Mouse (Mus musculus) liver, embryonic 11.5 days (tissue): ENCODE measurements around the gene Castor1. TPM values are rescaled to one million over a fixed set of nuclear protein-coding genes. Genes with fewer than 3 reads are reported as not detected.

ENCODE experiments used
- ATAC-seq: fragments of 200-750 bp; cut with Nextera tagmentation; replicated peaks from 2 replicates; pipeline ENCODE4 v1.8.0; 2017; ENCODE audit warnings: moderate number of reproducible peaks, mild to moderate bottlenecking, moderate TSS enrichment, moderate library complexity; ENCODE audit not compliant: low FRiP score
- DNase-seq: peaks from one replicate; pipeline ENCODE4 v3.0.0-alpha.2; 2017; ENCODE audit warnings: low spot score
- H3K27ac ChIP-seq: fragments of 300-500 bp; sonication (generic); 2 replicates; pipeline ENCODE4 v1.5.1; 2014; ENCODE audit warnings: mild to moderate bottlenecking, low read depth, low read length, control low read depth
- H3K27me3 ChIP-seq: fragments of 300-500 bp; sonication (generic); replicated peaks from 2 replicates; pipeline ENCODE4 v1.6.1; 2014; ENCODE audit warnings: low read length, mixed read lengths; ENCODE audit not compliant: control insufficient read depth, insufficient read depth
- H3K36me3 ChIP-seq: fragments of 300-500 bp; sonication (generic); 2 replicates; pipeline ENCODE4 v1.6.1; 2014; ENCODE audit warnings: mild to moderate bottlenecking, low read length, moderate library complexity, mixed read lengths; ENCODE audit not compliant: control insufficient read depth, insufficient read depth
- H3K4me1 ChIP-seq: fragments of 300-500 bp; sonication (generic); replicated peaks from 2 replicates; pipeline ENCODE4 v1.6.1; 2014; ENCODE audit warnings: low read length, mixed read lengths; ENCODE audit not compliant: control insufficient read depth, insufficient read depth
- H3K4me2 ChIP-seq: fragments of 300-500 bp; sonication (generic); 2 replicates; pipeline ENCODE4 v1.6.1; 2014; ENCODE audit warnings: mild to moderate bottlenecking, control low read depth, moderate library complexity
- H3K4me3 ChIP-seq: fragments of 300-500 bp; sonication (generic); 2 replicates; pipeline ENCODE4 v1.5.1; 2014; ENCODE audit warnings: low read depth, low read length, control low read depth
- H3K9ac ChIP-seq: fragments of 300-500 bp; sonication (generic); 2 replicates; pipeline ENCODE4 v1.6.1; 2014; ENCODE audit warnings: low read depth, low read length, control low read depth
- H3K9me3 ChIP-seq: fragments of 300-500 bp; sonication (generic); 2 replicates; pipeline ENCODE4 v1.6.1; 2016; ENCODE audit warnings: low read length, inconsistent platforms, mixed read lengths; ENCODE audit not compliant: control insufficient read depth
- whole genome bisulfite sequencing: fragments of 180-500 bp; shearing (Covaris S2); extraction: QIAGEN DNeasy Blood & Tissue Kit; methylation state at CpG from one replicate; pipeline ENCODE4 v1.1.7; 2014; 5-methylcytosine and 5-hydroxymethylcytosine counted together
- polyA plus RNA-seq: library from polyadenylated mRNA; unstranded; fragments of >200 nt; fragmentation: Nextera tagmentation; extraction: Ambion mirVana; gene quantifications from 2 replicates; pipeline ENCODE4 v1.2.1, GENCODE M21; 2014

Gene Castor1
- polyA plus RNA-seq, 1 experiment from 2014 or later = 2.0 TPM

GRCm38 (mm10) chr11:4187318-4187700 lies 30.7 kb upstream of the Castor1 start:
- H3K4me2 ChIP-seq = peak overlapping the region; percentile 96
- H3K4me3 ChIP-seq = peak overlapping the region; percentile 91
- H3K4me1 ChIP-seq = peaks cover 12% of the 10 kb centered on the region
- H3K9ac ChIP-seq = peak overlapping the region; percentile 91
- no peaks in the 10 kb centered on the region for H3K9me3 ChIP-seq
- no peak for ATAC-seq
- no peaks in the 10 kb centered on the region for H3K27me3 ChIP-seq
- H3K27ac ChIP-seq = no peak overlapping the region
- DNase-seq = no peak
- no peaks in the 10 kb centered on the region for H3K36me3 ChIP-seq
- 19% methylated on average over 9 of the region's 9 CpGs for WGBS

- Histone ChIP-seq H3K27me3 (no peaks in the 10 kb centered on the region), H3K4me1 (peaks cover 12% of the 10 kb centered on the region), H3K9ac (no peak overlapping the region), H3K27ac (no peak overlapping the region), H3K4me2 (no peak overlapping the region), H3K9me3 (no peaks in the 10 kb centered on the region), H3K4me3 (no peak overlapping the region), H3K36me3 (no peaks in the 10 kb centered on the region)
- DNase-seq (no peak), ATAC-seq (no peak)
- 74% methylated on average over 6 of the region's 6 CpGs for WGBS
Observed at GRCm38 (mm10) chr11:4189182-4189581, 28.8 kb upstream of the Castor1 start.

- no peak for ATAC-seq
- 82% methylated on average over 3 of the region's 3 CpGs for WGBS
- no peak overlapping the region for H3K4me2 ChIP-seq
- DNase-seq = no peak
- H3K27me3 ChIP-seq = no peaks in the 10 kb centered on the region
- no peaks in the 10 kb centered on the region for H3K9me3 ChIP-seq
- no peak overlapping the region for H3K9ac ChIP-seq
- H3K36me3 ChIP-seq = no peaks in the 10 kb centered on the region
- peaks cover 12% of the 10 kb centered on the region for H3K4me1 ChIP-seq
- no peak overlapping the region for H3K4me3 ChIP-seq
- H3K27ac ChIP-seq = no peak overlapping the region
Observed at GRCm38 (mm10) chr11:4190677-4191076, 27.3 kb upstream of the Castor1 start.

- Histone ChIP-seq H3K27ac (no peak overlapping the region), H3K27me3 (no peaks in the 10 kb centered on the region), H3K9ac (no peak overlapping the region), H3K36me3 (no peaks in the 10 kb centered on the region), H3K9me3 (no peaks in the 10 kb centered on the region), H3K4me3 (no peak overlapping the region), H3K4me1 (peaks cover 5% of the 10 kb centered on the region; the same call in 1 of the 2 replicates), H3K4me2 (no peak overlapping the region)
- ATAC-seq = no peak
- no peak for DNase-seq
- WGBS = 81% methylated on average over 3 of the region's 3 CpGs
Observed at GRCm38 (mm10) chr11:4192757-4193156, 25.3 kb upstream of the Castor1 start.

GRCm38 (mm10) chr11:4193420-4193819 lies 24.6 kb upstream of the Castor1 start:
- no peaks in the 10 kb centered on the region for H3K27me3 ChIP-seq
- no peak overlapping the region for H3K27ac ChIP-seq
- H3K4me1 ChIP-seq = 0 out of 2 replicates have a peak, but pooled peaks cover 2% of the 10 kb centered on the region
- no peak overlapping the region for H3K9ac ChIP-seq
- DNase-seq (no peak), ATAC-seq (no peak)
- H3K4me2 ChIP-seq = no peak overlapping the region
- H3K9me3 ChIP-seq = no peaks in the 10 kb centered on the region
- no peak overlapping the region for H3K4me3 ChIP-seq
- no peaks in the 10 kb centered on the region for H3K36me3 ChIP-seq

GRCm38 (mm10) chr11:4195597-4196031 lies 22.4 kb upstream of the Castor1 start:
- H3K36me3 ChIP-seq = no peaks in the 10 kb centered on the region
- no peak overlapping the region for H3K9ac ChIP-seq
- H3K4me2 ChIP-seq = no peak overlapping the region
- WGBS = 69% methylated on average over 3 of the region's 3 CpGs
- H3K4me1 ChIP-seq = 0 out of 2 replicates have a peak, but pooled peaks cover 2% of the 10 kb centered on the region
- no peak overlapping the region for H3K4me3 ChIP-seq
- no peak overlapping the region for H3K27ac ChIP-seq
- ATAC-seq (no peak), DNase-seq (no peak)
- H3K27me3 ChIP-seq = no peaks in the 10 kb centered on the region
- H3K9me3 ChIP-seq = no peaks in the 10 kb centered on the region

GRCm38 (mm10) chr11:4196636-4197035 lies 21.4 kb upstream of the Castor1 start:
- Histone ChIP-seq H3K27ac (no peak overlapping the region), H3K4me1 (no peaks in the 10 kb centered on the region), H3K27me3 (no peaks in the 10 kb centered on the region), H3K4me2 (no peak overlapping the region), H3K9ac (no peak overlapping the region), H3K4me3 (no peak overlapping the region), H3K36me3 (no peaks in the 10 kb centered on the region), H3K9me3 (no peaks in the 10 kb centered on the region)
- WGBS = 74% methylated on average over 8 of the region's 8 CpGs
- no peak for DNase-seq
- no peak for ATAC-seq

- no peak for ATAC-seq
- DNase-seq = no peak
- Histone ChIP-seq H3K4me3 (no peak overlapping the region), H3K27me3 (no peaks in the 10 kb centered on the region), H3K36me3 (no peaks in the 10 kb centered on the region), H3K4me1 (no peaks in the 10 kb centered on the region), H3K9me3 (no peaks in the 10 kb centered on the region), H3K9ac (no peak overlapping the region), H3K4me2 (no peak overlapping the region), H3K27ac (no peak overlapping the region)
- WGBS = 89% methylated on average over 1 of the region's 1 CpGs
Observed at GRCm38 (mm10) chr11:4197691-4198090, 20.3 kb upstream of the Castor1 start.

- no peaks in the 10 kb centered on the region for H3K9me3 ChIP-seq
- 85% methylated on average over 11 of the region's 11 CpGs for WGBS
- no peak overlapping the region for H3K9ac ChIP-seq
- no peaks in the 10 kb centered on the region for H3K27me3 ChIP-seq
- H3K27ac ChIP-seq = no peak overlapping the region
- no peaks in the 10 kb centered on the region for H3K36me3 ChIP-seq
- DNase-seq (no peak), ATAC-seq (no peak)
- H3K4me2 ChIP-seq = no peak overlapping the region
- peaks cover 7% of the 10 kb centered on the region for H3K4me1 ChIP-seq
- H3K4me3 ChIP-seq = no peak overlapping the region
Observed at GRCm38 (mm10) chr11:4201981-4202700, 15.9 kb upstream of the Castor1 start.
